Mouse (Mus musculus) cerebellum, adult 2 months (tissue): ENCODE data around the gene Unc5c.

Experiments
- CTCF ChIP-seq: fragments of 200-500 bp; IDR thresholded peaks from 2 replicates; pipeline ENCODE4 v1.5.1; 2011; ENCODE audit warnings: low read depth, mild to moderate bottlenecking, control low read depth, low read length, moderate library complexity, borderline replicate concordance; ENCODE audit not compliant: insufficient read depth
- POLR2A ChIP-seq: fragments of 200-500 bp; IDR thresholded peaks from 2 replicates; pipeline ENCODE4 v1.6.1; 2011; ENCODE audit warnings: low read length, control low read depth, borderline replicate concordance; ENCODE audit not compliant: insufficient read depth

DNA sequence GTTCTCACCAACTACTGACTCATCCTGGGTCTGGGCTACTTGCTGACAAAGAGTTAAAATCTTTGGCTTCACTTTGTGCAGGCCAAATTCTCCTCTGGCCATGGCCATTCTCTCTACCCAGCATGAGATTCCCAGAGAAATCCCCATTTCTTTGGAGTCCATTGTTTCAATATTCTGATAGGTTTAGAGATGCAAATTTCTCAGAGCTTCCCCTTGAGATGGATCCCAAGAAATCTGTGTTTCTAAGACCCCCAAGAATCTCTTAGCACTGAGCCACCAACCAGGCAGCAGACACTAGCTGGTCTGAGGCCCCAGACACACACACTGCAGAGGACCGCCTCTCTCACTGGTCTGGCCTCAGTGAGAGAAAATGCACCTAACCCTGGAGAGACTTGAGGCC lies 384.2 kb downstream of the Unc5c start:
- TF ChIP-seq CTCF = no peak
- TF ChIP-seq POLR2A = no peak
